Mouse (Mus musculus) lung, embryonic 14.5 days (tissue): ENCODE measurements around the gene Plpp3. TPM values are rescaled to one million over a fixed set of nuclear protein-coding genes. Genes with fewer than 3 reads are reported as not detected.

Experiments used
- ATAC-seq: fragments of 200-750 bp; cut with Nextera tagmentation; 2 replicates; pipeline ENCODE4 v1.8.0; 2017; ENCODE audit warnings: mild to moderate bottlenecking, moderate TSS enrichment, moderate library complexity; ENCODE audit not compliant: insufficient read depth
- DNase-seq: peaks from one replicate; pipeline ENCODE4 v3.0.0-alpha.2; 2015
- H3K27ac ChIP-seq: fragments of 300-500 bp; sonication (generic); 2 replicates; pipeline ENCODE4 v1.5.1; 2014; ENCODE audit warnings: low read depth, mild to moderate bottlenecking, moderate library complexity
- H3K27me3 ChIP-seq: fragments of 300-500 bp; sonication (generic); 2 replicates; pipeline ENCODE4 v1.6.1; 2014; ENCODE audit warnings: low read length, control low read depth; ENCODE audit not compliant: insufficient read depth
- H3K36me3 ChIP-seq: fragments of 300-500 bp; sonication (generic); 2 replicates; pipeline ENCODE4 v1.6.1; 2014; ENCODE audit warnings: control low read depth; ENCODE audit not compliant: insufficient read depth
- H3K4me1 ChIP-seq: fragments of 300-500 bp; sonication (generic); 2 replicates; pipeline ENCODE4 v1.6.1; 2014; ENCODE audit warnings: antibody characterized with exemption, control low read depth; ENCODE audit not compliant: insufficient read depth
- H3K4me2 ChIP-seq: fragments of 300-500 bp; sonication (generic); 2 replicates; pipeline ENCODE4 v1.6.1; 2014; ENCODE audit warnings: mild to moderate bottlenecking
- H3K4me3 ChIP-seq: fragments of 300-500 bp; sonication (generic); 2 replicates; pipeline ENCODE4 v1.5.1; 2014; ENCODE audit warnings: low read depth, low read length
- H3K9ac ChIP-seq: fragments of 300-500 bp; sonication (generic); 2 replicates; pipeline ENCODE4 v1.6.1; 2014
- H3K9me3 ChIP-seq: fragments of 300-500 bp; sonication (generic); 2 replicates; pipeline ENCODE4 v1.6.1; 2016; ENCODE audit warnings: low read depth, low read length, control low read depth
- CTCF ChIP-seq: IDR thresholded peaks from 2 replicates; pipeline ENCODE4 v1.5.1; 2016; ENCODE audit warnings: antibody characterized with exemption, low read depth
- WGBS: fragments of 180-500 bp; shearing (Covaris S2); extraction: QIAGEN DNeasy Blood & Tissue Kit; methylation state at CpG from one replicate; pipeline ENCODE4 v1.1.7; 2014; 5-methylcytosine and 5-hydroxymethylcytosine counted together
- polyA plus RNA-seq: library from polyadenylated mRNA; unstranded; fragments of >200 nt; fragmentation: Nextera tagmentation; extraction: Ambion mirVana; gene quantifications from 2 replicates; pipeline ENCODE4 v1.2.1, GENCODE M21; 2014

Gene Plpp3
- 64.8 and 67.1 TPM in 2 replicates for polyA plus RNA-seq

DNA sequence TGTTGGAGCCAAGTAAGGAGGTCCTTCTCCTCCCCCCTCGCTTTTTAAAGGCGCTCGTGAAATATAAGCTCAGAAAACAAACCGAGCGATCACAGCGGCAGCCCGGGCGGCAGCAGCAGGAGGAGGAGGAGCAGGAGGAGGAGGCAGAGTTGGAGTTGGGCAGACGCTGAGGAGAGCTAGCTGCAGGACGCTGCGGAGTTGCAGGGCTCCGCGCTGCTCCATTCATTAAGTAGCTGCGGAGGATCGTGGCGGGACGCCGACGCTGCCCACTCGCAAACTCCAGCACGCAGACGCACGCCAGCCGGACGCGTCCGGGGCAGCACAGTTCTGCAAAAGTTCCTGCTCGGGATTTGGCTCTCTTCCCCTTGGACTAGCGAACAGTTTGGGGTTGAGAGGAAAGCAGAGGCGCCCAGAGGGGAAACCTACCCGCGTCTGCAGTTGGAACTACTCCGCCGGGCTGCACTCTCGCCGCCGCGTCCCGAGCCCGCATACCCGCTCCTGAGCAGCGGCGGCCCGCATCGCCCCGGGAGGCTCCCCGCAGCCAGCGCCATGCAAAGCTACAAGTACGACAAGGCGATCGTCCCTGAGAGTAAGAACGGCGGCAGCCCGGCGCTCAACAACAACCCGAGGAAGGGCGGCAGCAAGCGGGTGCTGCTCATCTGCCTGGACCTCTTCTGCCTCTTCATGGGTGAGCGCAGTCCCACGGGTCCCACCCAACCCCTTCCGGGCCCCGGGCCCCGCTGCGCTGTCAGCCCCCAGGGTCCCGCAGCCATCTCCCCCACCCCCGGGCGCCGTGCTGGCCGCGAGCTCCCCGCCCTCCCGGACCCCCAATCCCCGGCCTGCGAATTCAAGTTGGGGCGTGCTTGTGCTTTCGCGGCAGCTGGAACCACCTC lies at the start of gene Plpp3:
Plpp3 (plus strand) TSS at position 72 of the 893 bp plus-strand sequence.
- Histone ChIP-seq H3K9me3 (no peaks in the 10 kb centered on the region), H3K27me3 (no peaks in the 10 kb centered on the region), H3K9ac (peak within 1 kb of the TSS; percentile 84), H3K4me3 (peak within 1 kb of the TSS; percentile 74), H3K4me1 (peaks cover 5% of the 10 kb centered on the region; the same call in 1 of the 2 replicates), H3K36me3 (peaks cover 11% of the 10 kb centered on the region; the same call in 1 of the 2 replicates), H3K27ac (peak within 1 kb of the TSS; percentile 96), H3K4me2 (peak within 1 kb of the TSS; percentile 73)
- DNase-seq (peak; percentile 95), ATAC-seq (peak; percentile 91)
- no peak for TF ChIP-seq CTCF
- under 1% methylated on average over 77 of the region's 77 CpGs for WGBS

DNA sequence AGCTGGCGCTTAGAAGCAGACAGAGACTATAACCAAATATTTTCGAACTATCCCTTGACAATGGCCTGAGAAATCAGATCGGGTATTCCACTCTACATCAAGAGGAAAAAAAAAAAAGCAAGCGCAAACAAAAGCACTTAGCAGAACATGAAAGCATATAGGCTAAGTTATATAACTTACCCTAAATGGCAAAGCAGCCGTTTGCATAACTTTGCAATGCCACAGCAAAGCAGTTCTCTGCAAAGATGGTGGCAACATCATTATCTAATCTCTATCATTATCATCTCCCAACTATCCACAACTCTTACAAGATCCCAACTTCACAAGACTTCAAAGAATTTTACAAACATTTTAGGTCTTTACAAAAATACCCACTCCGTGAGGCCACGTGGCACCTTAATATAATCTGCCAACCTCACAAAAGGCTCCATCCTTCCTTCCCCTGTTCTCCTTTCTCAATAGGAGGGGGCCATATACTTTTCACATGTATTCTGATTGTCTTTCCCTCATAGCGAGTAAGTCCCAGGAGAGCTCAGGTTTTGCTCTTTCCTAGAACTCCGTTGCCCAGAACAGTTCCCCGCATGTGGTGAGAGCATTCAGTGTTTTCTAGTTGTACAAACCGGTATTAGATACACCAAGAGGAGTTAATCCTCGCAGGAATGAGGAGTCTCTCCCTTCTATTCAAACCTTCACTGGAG lies 49.1 kb upstream of the Plpp3 start:
- no peak for TF ChIP-seq CTCF
- ATAC-seq (no peak), DNase-seq (no peak)
- Histone ChIP-seq H3K36me3 (no peaks in the 10 kb centered on the region), H3K9ac (no peak overlapping the region), H3K9me3 (no peaks in the 10 kb centered on the region), H3K27me3 (peaks cover 7% of the 10 kb centered on the region; the same call in 1 of the 2 replicates), H3K4me2 (no peak overlapping the region), H3K4me1 (no peaks in the 10 kb centered on the region), H3K4me3 (no peak overlapping the region), H3K27ac (no peak overlapping the region)
- 56% methylated on average over 12 of the region's 12 CpGs for WGBS

DNA sequence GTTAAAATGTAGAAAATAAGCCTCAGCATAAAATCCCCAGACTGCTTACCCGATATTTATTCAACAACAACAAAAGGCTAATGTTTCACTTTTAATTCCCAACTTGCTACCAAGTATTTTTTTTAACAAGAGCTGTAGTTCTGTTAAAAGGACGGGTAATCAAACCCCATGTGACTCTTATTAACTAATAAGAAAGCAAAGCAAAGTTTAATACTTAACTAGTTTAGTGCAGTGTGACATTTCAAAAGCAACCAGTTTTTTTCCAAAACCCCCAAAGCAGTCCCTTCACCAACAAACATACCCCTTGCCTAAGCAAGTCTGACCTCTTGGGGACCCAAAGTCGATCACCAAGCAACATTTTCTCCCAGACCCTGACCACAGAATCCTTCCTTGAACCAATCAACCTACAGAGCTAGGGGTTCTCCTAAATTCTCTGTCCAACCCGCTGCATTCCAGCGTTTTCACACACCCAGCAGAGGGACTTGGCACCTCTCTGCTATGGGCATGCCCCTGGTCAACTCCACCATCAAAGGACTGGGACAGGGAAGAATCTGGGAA lies 48.4 kb upstream of the Plpp3 start:
- WGBS, result 25% methylated on average over 5 of the region's 5 CpGs
- H3K27ac ChIP-seq, result no peak overlapping the region
- H3K9me3 ChIP-seq, result no peaks in the 10 kb centered on the region
- H3K4me3 ChIP-seq, result peak overlapping the region; percentile 63
- DNase-seq (no peak), ATAC-seq (no peak)
- H3K4me2 ChIP-seq, result peak overlapping the region; percentile 96
- peaks cover 7% of the 10 kb centered on the region; the same call in 1 of the 2 replicates for H3K27me3 ChIP-seq
- TF ChIP-seq CTCF, result no peak
- H3K36me3 ChIP-seq, result no peaks in the 10 kb centered on the region
- H3K9ac ChIP-seq, result no peak overlapping the region; the same call in 1 of the 2 replicates
- H3K4me1 ChIP-seq, result no peaks in the 10 kb centered on the region

DNA sequence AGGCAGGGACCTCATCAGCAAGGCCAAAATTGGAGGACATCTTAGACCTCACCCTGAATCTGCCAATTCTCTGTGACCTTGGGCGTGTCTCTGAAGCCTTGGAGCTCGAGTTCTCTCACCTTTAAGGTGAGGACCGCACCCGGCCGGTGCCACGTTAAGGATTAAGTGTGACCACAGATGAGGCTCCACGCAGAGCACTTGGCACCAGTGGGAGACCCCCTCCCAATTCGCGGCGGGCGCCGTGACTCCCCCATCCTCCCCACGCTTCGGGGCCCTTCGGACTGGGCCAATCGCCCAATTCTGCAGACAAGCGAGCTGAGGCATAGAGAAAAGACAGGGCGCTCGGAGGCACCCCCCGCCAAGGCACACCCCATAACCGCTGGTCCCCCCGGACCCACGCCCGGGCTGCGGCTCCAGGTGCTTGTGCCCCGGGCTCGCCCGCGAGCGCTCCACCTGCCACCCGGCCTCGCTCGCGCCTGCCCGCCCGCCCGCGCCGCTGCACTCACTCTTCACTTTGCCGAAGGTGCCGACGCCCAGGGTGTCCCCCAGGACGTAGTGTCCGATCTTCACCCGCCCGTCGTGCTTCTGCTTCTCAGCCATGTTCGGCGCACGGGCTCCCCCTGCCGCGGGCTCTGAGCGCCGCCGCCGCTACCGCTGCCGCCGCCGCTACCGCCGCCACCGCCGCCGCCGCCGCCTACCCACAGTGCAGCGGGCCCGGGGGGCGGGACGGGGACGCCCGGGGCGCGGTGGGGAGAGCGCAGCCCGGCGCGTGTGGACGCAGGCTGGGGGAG lies 47.8 kb upstream of the Plpp3 start, which contains the start of gene Prkaa2:
Prkaa2 (minus strand) TSS at position 692 of the 791 bp plus-strand sequence.
- peak within 1 kb of the TSS; percentile 96 for H3K4me2 ChIP-seq
- WGBS, result 1% methylated on average over 77 of the region's 80 CpGs
- TF ChIP-seq CTCF, result peak; percentile 24; the same call in 1 of the 2 replicates
- peak; percentile 81 for DNase-seq
- H3K36me3 ChIP-seq, result no peaks in the 10 kb centered on the region
- H3K9ac ChIP-seq, result peak within 1 kb of the TSS; percentile 73
- peaks cover 7% of the 10 kb centered on the region; the same call in 1 of the 2 replicates for H3K27me3 ChIP-seq
- H3K27ac ChIP-seq, result no peak within 1 kb of the TSS
- peak; percentile 93 for ATAC-seq
- H3K9me3 ChIP-seq, result no peaks in the 10 kb centered on the region
- peak within 1 kb of the TSS; percentile 63 for H3K4me3 ChIP-seq
- no peaks in the 10 kb centered on the region for H3K4me1 ChIP-seq

DNA sequence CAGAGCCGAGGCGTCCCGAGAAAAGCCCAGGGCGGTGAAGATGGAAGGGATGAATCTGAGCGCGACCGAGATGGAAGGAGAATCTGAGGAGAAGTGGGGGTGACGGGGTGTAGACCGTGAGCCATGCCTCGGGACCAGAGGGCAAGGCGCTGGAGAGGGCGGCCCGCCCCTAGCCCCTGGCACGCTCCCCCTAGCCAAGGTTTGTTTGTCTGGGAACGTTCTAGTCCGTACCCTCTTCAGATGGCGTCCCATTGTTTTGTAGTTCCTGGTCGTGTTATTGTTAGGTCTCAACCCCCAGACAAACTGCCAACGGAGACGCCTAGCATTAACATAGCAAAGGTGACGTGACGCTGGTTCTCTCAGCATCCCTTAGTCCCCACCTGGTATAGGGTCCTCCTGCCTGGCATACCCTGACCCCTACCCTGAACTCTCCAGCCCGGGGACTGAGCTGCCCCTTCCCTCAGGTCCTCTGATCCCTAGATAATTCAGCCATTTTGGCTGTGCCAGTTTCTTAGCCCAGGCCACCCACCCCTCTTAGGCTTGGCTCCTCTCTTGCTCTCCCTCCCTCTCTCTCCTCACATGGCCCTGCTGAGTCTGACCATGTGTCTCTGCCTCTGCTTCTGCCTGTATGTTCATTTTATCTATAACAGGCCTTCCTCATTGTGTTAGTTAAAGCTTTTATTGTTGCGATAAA lies 47.0 kb upstream of the Plpp3 start:
- peak; percentile 77 for ATAC-seq
- no peaks in the 10 kb centered on the region for H3K4me1 ChIP-seq
- H3K27ac ChIP-seq, result no peak overlapping the region
- H3K36me3 ChIP-seq, result no peaks in the 10 kb centered on the region
- no peak for TF ChIP-seq CTCF
- no peaks in the 10 kb centered on the region for H3K9me3 ChIP-seq
- peaks cover 7% of the 10 kb centered on the region; the same call in 1 of the 2 replicates for H3K27me3 ChIP-seq
- peak overlapping the region; percentile 73 for H3K9ac ChIP-seq
- H3K4me2 ChIP-seq, result peak overlapping the region; percentile 96
- H3K4me3 ChIP-seq, result peak overlapping the region; percentile 63
- DNase-seq, result peak; percentile 23
- WGBS, result 3% methylated on average over 24 of the region's 24 CpGs

DNA sequence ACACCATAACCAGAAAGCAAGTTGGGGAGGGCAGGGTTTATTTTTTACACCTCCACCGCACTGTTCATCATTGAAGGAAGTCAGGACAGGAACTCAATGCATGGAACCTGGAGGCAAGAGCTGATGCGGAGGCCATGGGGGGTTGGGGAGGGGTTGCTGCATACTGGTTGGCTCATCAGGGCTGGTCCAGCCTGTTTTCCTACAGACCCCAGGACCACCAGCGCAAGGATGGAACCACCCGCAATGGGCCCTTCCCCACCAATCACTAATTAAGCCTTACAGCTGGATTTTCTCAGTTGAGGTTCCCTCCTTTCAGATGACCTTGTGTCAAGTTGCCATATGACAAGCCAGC lies 46.5 kb upstream of the Plpp3 start:
- no peak overlapping the region; the same call in 1 of the 2 replicates for H3K9ac ChIP-seq
- peak overlapping the region; percentile 63; the same call in 1 of the 2 replicates for H3K4me3 ChIP-seq
- WGBS, result 69% methylated on average over 4 of the region's 4 CpGs

More for the DNA sequence above, 46.5 kb upstream of the Plpp3 start:
- no peaks in the 10 kb centered on the region for H3K9me3 ChIP-seq
- H3K27me3 ChIP-seq, result peaks cover 7% of the 10 kb centered on the region; the same call in 1 of the 2 replicates
- ATAC-seq (no peak), DNase-seq (no peak)
- no peaks in the 10 kb centered on the region for H3K4me1 ChIP-seq
- no peaks in the 10 kb centered on the region for H3K36me3 ChIP-seq
- peak overlapping the region; percentile 96 for H3K4me2 ChIP-seq
- H3K27ac ChIP-seq, result no peak overlapping the region
- no peak for TF ChIP-seq CTCF
